Mouse (Mus musculus): Measurements from ENCODE around the gene Ifi202b. TPM values are rescaled to one million over a fixed set of nuclear protein-coding genes. Genes with fewer than 3 reads are reported as not detected.

Gene Ifi202b
- 0.17 and 0.56 TPM in 2 replicates for polyA plus RNA-seq (2012; rRNA removed; ENCODE audit: low replicate concordance)

DNA sequence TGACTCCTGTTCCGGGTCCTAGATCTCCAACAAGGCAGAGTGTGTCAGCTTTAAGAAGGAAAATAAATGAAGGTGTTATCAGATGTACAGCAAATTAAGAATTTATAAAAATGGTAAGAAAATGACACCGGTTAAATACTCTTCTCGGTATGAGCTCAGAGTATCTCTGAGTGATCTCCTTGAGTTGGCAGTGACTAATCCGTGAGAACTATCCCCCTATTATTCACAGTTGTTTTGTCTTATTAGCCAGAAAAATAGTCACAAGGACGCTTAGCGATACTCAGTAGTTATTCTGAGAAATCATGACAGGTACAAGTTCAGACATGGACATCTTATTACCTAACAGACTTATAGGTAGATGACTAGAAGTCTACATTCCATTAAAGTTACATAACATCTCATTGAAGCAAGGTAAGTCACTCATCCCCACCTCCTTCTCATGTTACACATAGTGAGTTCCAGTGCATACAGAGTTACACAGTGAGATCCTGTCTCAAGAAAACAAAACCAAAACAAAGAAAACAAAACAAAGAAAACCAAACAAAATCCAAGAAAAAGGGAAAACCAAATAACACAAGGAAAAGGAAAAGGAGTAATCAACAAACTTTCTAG lies at the start of gene Ifi202b:
Ifi202b (minus strand) TSS at position 51 of the 612 bp plus-strand sequence.

DNA sequence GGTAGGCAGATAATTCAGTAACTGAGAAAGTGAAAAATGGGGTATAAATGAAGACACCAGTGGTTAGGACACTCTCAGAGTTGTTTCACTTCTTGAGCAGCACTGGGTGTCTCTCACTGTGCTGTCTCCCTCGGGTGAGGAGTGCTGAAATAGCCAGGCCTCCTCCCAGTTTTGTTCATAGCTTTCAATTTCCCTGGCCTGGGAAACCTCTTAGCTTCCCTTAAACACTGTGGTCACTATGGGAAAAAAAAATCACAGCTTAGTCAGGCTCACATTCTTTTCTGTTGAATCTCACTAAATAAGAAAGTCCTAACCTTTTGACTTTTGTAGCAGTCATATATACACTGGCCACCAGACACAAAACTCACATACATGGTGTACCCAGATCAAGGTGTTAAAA lies 49.2 kb upstream of the Ifi202b start, which contains the start of gene Ifi205:
Ifi205 (minus strand) TSS at position 113 of the 400 bp plus-strand sequence.

DNA sequence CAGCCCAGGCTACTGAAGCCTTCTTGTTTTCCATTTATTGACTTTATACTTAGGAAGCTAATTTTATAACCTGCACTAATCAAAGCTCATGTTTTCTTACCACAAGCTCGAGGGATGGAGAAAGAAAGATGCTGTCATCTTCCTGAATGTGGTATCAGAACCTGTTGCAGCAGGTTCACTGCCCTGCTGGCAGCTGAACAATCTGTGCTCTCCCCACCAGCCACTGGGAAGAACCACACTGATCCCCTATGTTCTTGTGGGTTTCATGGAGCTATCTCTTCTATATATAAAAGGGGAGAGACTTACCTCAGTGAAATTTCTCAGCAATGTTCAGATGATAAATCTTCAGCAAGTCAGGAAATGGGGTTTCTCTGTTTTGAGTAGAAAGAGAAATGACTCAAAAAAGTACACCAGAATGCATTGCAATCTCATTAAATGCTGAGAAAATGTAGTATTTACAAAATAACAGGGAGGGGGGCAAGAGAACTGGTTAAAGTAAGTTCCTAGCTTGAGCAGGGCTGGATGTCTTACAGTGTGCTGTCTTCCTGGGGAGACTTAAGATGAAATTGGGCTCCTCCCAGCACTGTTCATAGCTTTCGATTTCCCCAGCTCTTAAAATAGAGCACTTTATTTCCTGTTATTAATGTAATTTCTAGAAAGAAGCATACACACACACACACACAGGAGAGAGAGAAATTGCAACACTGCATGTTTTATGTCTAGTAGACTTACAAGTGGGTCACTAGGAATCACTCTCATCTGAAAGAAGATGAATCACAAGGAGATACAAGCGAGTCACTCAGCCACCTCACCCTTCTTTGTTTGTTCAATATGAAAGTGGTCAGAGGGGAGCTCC lies 40.4 kb downstream of the Ifi202b start, which contains the start of the genes Mndal and Ifi203:
Mndal (minus strand) TSS at position 568 of the 856 bp plus-strand sequence.
Ifi203 (minus strand) TSS at position 749 of the 856 bp plus-strand sequence.

Other genes with a start within 250 kb of the Ifi202b start
- 13.7 and 48.4 TPM in 2 replicates for gene Ifi207, start 241.0 kb downstream of the Ifi202b start, polyA plus RNA-seq (2012; rRNA removed; ENCODE audit: low replicate concordance)
- gene Ifi204, start 215.8 kb downstream of the Ifi202b start, polyA plus RNA-seq (2012; rRNA removed; ENCODE audit: low replicate concordance): 1.9 and 6.8 TPM in 2 replicates
- 2.0 and 4.2 TPM in 2 replicates for gene Ifi211, start 69.7 kb downstream of the Ifi202b start, polyA plus RNA-seq (2012; rRNA removed; ENCODE audit: low replicate concordance)
- gene Mndal, start 40.3 kb downstream of the Ifi202b start, polyA plus RNA-seq (2012; rRNA removed; ENCODE audit: low replicate concordance): 8.0 and 19.3 TPM in 2 replicates
- 17.8 and 37.0 TPM in 2 replicates for gene Ifi203, start 40.1 kb downstream of the Ifi202b start, polyA plus RNA-seq (2012; rRNA removed; ENCODE audit: low replicate concordance)
- gene Ifi205, start 49.1 kb upstream of the Ifi202b start, polyA plus RNA-seq (2012; rRNA removed; ENCODE audit: low replicate concordance): 4.2 and 12.6 TPM in 2 replicates
- 0.70 TPM in 2 replicates for gene Olfr433, start 58.0 kb upstream of the Ifi202b start, polyA plus RNA-seq (2012; rRNA removed; ENCODE audit: low replicate concordance)
- gene Olfr432, start 66.5 kb upstream of the Ifi202b start, polyA plus RNA-seq (2012; rRNA removed; ENCODE audit: low replicate concordance): 0.29 and 0.46 TPM in 2 replicates
- gene Olfr430, start 83.9 kb upstream of the Ifi202b start, polyA plus RNA-seq (2012; rRNA removed; ENCODE audit: low replicate concordance): not detected in 2 replicates
- gene Olfr429, start 101.6 kb upstream of the Ifi202b start, polyA plus RNA-seq (2012; rRNA removed; ENCODE audit: low replicate concordance): not detected in 2 replicates
- gene Olfr427, start 114.1 kb upstream of the Ifi202b start, polyA plus RNA-seq (2012; rRNA removed; ENCODE audit: low replicate concordance): not detected in 2 replicates
- gene Olfr231, start 138.4 kb upstream of the Ifi202b start, polyA plus RNA-seq (2012; rRNA removed; ENCODE audit: low replicate concordance): not detected in 2 replicates
- gene Olfr424, start 148.8 kb upstream of the Ifi202b start, polyA plus RNA-seq (2012; rRNA removed; ENCODE audit: low replicate concordance): not detected in 2 replicates
- gene Olfr420, start 172.9 kb upstream of the Ifi202b start, polyA plus RNA-seq (2012; rRNA removed; ENCODE audit: low replicate concordance): not detected in 2 replicates
- 0.10 TPM in 1 of 2 replicates, not detected in the other for gene Spta1, start 190.0 kb upstream of the Ifi202b start, polyA plus RNA-seq (2012; rRNA removed; ENCODE audit: low replicate concordance)